Mouse (Mus musculus) CH12.LX (cell line): ENCODE results near the gene Itgb1bp1. TPM values are rescaled to one million over a fixed set of nuclear protein-coding genes. Genes with fewer than 3 reads are reported as not detected.

Source experiments
- DNase-seq: peaks from one replicate; pipeline ENCODE4 v3.0.0-alpha.2; 2013; ENCODE audit errors: extremely low read depth
- H3K27ac ChIP-seq: 2 replicates; pipeline ENCODE4 v1.5.1; 2012; ENCODE audit warnings: low read depth, mild to moderate bottlenecking, control low read depth, moderate library complexity; ENCODE audit not compliant: insufficient read depth
- H3K27me3 ChIP-seq: replicated peaks from 2 replicates; pipeline ENCODE3; 2012; ENCODE audit warnings: inconsistent platforms
- H3K36me3 ChIP-seq, 2 experiments: replicated peaks in 1 of 2; 2 replicates each; pipeline versions ENCODE3 to v1.6.1; 2012; ENCODE audit warnings: inconsistent platforms in 1 of 2, low read length in 1 of 2, mild to moderate bottlenecking in 1 of 2, mixed read lengths in 1 of 2, moderate library complexity in 1 of 2; ENCODE audit not compliant: control insufficient read depth in 1 of 2, insufficient read depth in 1 of 2
- H3K4me1 ChIP-seq, 2 experiments: 2 replicates each; pipeline ENCODE4 v1.6.1; 2012; ENCODE audit warnings: inconsistent platforms in 1 of 2, moderate library complexity in 1 of 2; ENCODE audit not compliant: insufficient read depth in 2 of 2, control insufficient read depth in 1 of 2
- H3K4me2 ChIP-seq: 2 replicates; pipeline ENCODE4 v1.6.1; 2012; ENCODE audit warnings: low read depth, mild to moderate bottlenecking, control low read depth; ENCODE audit not compliant: poor library complexity, insufficient read depth, severe bottlenecking
- H3K4me3 ChIP-seq, 3 experiments: fragments of 150-350 bp in 1 of 3; sonication (generic) in 1 of 3; replicated peaks in 1 of 3; 2 replicates each; pipeline versions ENCODE3 to v1.5.1; 2011 to 2012; ENCODE audit warnings: low read depth in 2 of 3, low read length in 2 of 3, mild to moderate bottlenecking in 2 of 3, moderate library complexity in 2 of 3, control low read depth in 1 of 3, improper control_type of control experiment in 1 of 3, inconsistent platforms in 1 of 3, mixed read lengths in 1 of 3; ENCODE audit not compliant: poor library complexity in 1 of 3
- H3K79me2 ChIP-seq: replicated peaks from 2 replicates; pipeline ENCODE4 v1.6.1; 2012; ENCODE audit warnings: mild to moderate bottlenecking, moderate library complexity; ENCODE audit not compliant: control insufficient read depth, poor library complexity, insufficient read depth, severe bottlenecking; ENCODE audit errors: extremely low read depth
- H3K9ac ChIP-seq: 2 replicates; pipeline ENCODE4 v1.6.1; 2012; ENCODE audit warnings: low read depth, mild to moderate bottlenecking, control low read depth, moderate library complexity; ENCODE audit not compliant: insufficient read depth
- H3K9me3 ChIP-seq: replicated peaks from 2 replicates; pipeline ENCODE3; 2012; ENCODE audit warnings: low read length, inconsistent platforms, mixed read lengths
- BHLHE40 ChIP-seq: IDR thresholded peaks from 2 replicates; pipeline ENCODE4 v1.6.1; 2011; ENCODE audit warnings: mild to moderate bottlenecking, low read depth, low read length, improper control_type of control experiment
- CTCF ChIP-seq, 2 experiments: IDR thresholded peaks in 1 of 2; conservative IDR thresholded peaks in 1 of 2; 2 replicates each; pipeline ENCODE4 v1.5.1; 2011 to 2012; ENCODE audit warnings: low read depth in 2 of 2, low read length in 2 of 2, improper control_type of control experiment in 1 of 2, inconsistent platforms in 1 of 2, mild to moderate bottlenecking in 1 of 2, moderate library complexity in 1 of 2
- ELF1 ChIP-seq: IDR thresholded peaks from 2 replicates; pipeline ENCODE4 v1.6.1; 2014; ENCODE audit warnings: low read depth, mild to moderate bottlenecking, inconsistent platforms, low read length, improper control_type of control experiment
- ETS1 ChIP-seq: conservative IDR thresholded peaks from 2 replicates; pipeline ENCODE4 v1.6.1; 2012; ENCODE audit warnings: low read depth, mild to moderate bottlenecking, inconsistent platforms, low read length, improper control_type of control experiment, moderate library complexity
- GABPA ChIP-seq: IDR thresholded peaks from 2 replicates; pipeline ENCODE4 v1.6.1; 2012; ENCODE audit warnings: low read depth, low read length, improper control_type of control experiment, inconsistent platforms; ENCODE audit not compliant: insufficient replicate concordance
- IRF4 ChIP-seq: IDR thresholded peaks from 2 replicates; pipeline ENCODE4 v1.6.1; 2014; ENCODE audit warnings: low read depth, mild to moderate bottlenecking, inconsistent platforms, low read length, improper control_type of control experiment
- MAFK ChIP-seq: IDR thresholded peaks from 2 replicates; pipeline ENCODE4 v1.6.1; 2011; ENCODE audit warnings: low read length, improper control_type of control experiment; ENCODE audit not compliant: insufficient replicate concordance
- MAX ChIP-seq: IDR thresholded peaks from 2 replicates; pipeline ENCODE4 v1.6.1; 2011; ENCODE audit warnings: low read length, improper control_type of control experiment
- MAZ ChIP-seq: IDR thresholded peaks from 2 replicates; pipeline ENCODE4 v1.6.1; 2012; ENCODE audit warnings: low read depth, mild to moderate bottlenecking, inconsistent platforms, low read length, improper control_type of control experiment, moderate library complexity
- MEF2A ChIP-seq: IDR thresholded peaks from 2 replicates; pipeline ENCODE4 v1.6.1; 2014; ENCODE audit warnings: low read depth, mild to moderate bottlenecking, inconsistent platforms, low read length, improper control_type of control experiment, borderline replicate concordance
- MXI1 ChIP-seq: IDR thresholded peaks from 2 replicates; pipeline ENCODE4 v1.6.1; 2011; ENCODE audit warnings: mild to moderate bottlenecking, low read depth, low read length, improper control_type of control experiment
- NELFE ChIP-seq: IDR thresholded peaks from 2 replicates; pipeline ENCODE4 v1.6.1; 2011; ENCODE audit warnings: low read depth, low read length, improper control_type of control experiment
- NRF1 ChIP-seq: IDR thresholded peaks from 2 replicates; pipeline ENCODE4 v1.6.1; 2014; ENCODE audit warnings: low read depth, mild to moderate bottlenecking, inconsistent platforms, low read length, improper control_type of control experiment, moderate library complexity
- PAX5 ChIP-seq: IDR thresholded peaks from 2 replicates; pipeline ENCODE4 v1.6.1; 2012; ENCODE audit warnings: low read length, inconsistent platforms, mixed read lengths
- RAD21 ChIP-seq: IDR thresholded peaks from 2 replicates; pipeline ENCODE4 v1.6.1; 2011; ENCODE audit warnings: low read depth, mild to moderate bottlenecking, low read length, improper control_type of control experiment, moderate library complexity
- RCOR1 ChIP-seq: conservative IDR thresholded peaks from 2 replicates; pipeline ENCODE4 v1.6.1; 2012; ENCODE audit warnings: low read depth, mild to moderate bottlenecking, inconsistent platforms, low read length, improper control_type of control experiment
- SIN3A ChIP-seq: IDR thresholded peaks from 2 replicates; pipeline ENCODE4 v1.6.1; 2012; ENCODE audit warnings: low read length, improper control_type of control experiment, inconsistent platforms
- SMC3 ChIP-seq: IDR thresholded peaks from 2 replicates; pipeline ENCODE4 v1.6.1; 2011; ENCODE audit warnings: low read depth, low read length, improper control_type of control experiment
- TBP ChIP-seq: conservative IDR thresholded peaks from 2 replicates; pipeline ENCODE4 v1.6.1; 2011; ENCODE audit warnings: low read depth, low read length, improper control_type of control experiment
- TCF12 ChIP-seq: IDR thresholded peaks from 2 replicates; pipeline ENCODE4 v1.6.1; 2014; ENCODE audit warnings: low read depth, mild to moderate bottlenecking, inconsistent platforms, low read length, improper control_type of control experiment
- UBTF ChIP-seq: IDR thresholded peaks from 2 replicates; pipeline ENCODE4 v1.6.1; 2012; ENCODE audit warnings: low read depth, mild to moderate bottlenecking, inconsistent platforms, low read length, improper control_type of control experiment, moderate library complexity
- USF2 ChIP-seq: conservative IDR thresholded peaks from 2 replicates; pipeline ENCODE4 v1.6.1; 2011; ENCODE audit warnings: low read depth, low read length, improper control_type of control experiment
- ZKSCAN1 ChIP-seq: IDR thresholded peaks from 2 replicates; pipeline ENCODE4 v1.6.1; 2012; ENCODE audit warnings: low read depth, inconsistent platforms, low read length, improper control_type of control experiment, borderline replicate concordance
- ZMIZ1 ChIP-seq: IDR thresholded peaks from 2 replicates; pipeline ENCODE4 v1.6.1; 2012; ENCODE audit warnings: low read depth, mild to moderate bottlenecking, inconsistent platforms, low read length, improper control_type of control experiment
- dilution Hi-C: fragments of 300-500 bp; cut with MboI; formaldehyde crosslinking; loops from 2 replicates; pipeline ENCODE4 v1.14.3; 2020; ENCODE audit warnings: low sequenced_read_pairs; ENCODE audit not compliant: extremely low pct_unique_long_range_greater_than_20kb, extremely low pct_ligation_motif_present
- in situ Hi-C: fragments of 300-500 bp; cut with MboI; formaldehyde crosslinking; loops from 3 replicates; pipeline ENCODE4 v1.14.3; 2019; ENCODE audit warnings: low sequenced_read_pairs, low pct_ligation_motif_present, low pct_unique_long_range_greater_than_20kb, mixed read lengths
- polyA plus RNA-seq: library from polyadenylated mRNA; unstranded; fragments of >175 nt; gene quantifications from 2 replicates; pipeline ENCODE4 v1.2.1, GENCODE M21; 2012; ENCODE audit warnings: low read depth; ENCODE audit not compliant: insufficient read length
- total RNA-seq, 2 experiments: library from RNA; depleted of rRNA; stranded (reverse); fragments of 300-350 nt in 1 of 2; fragments of >200 nt in 1 of 2; gene quantifications; 2 replicates each; pipeline ENCODE4 v1.2.3; 2012 to 2014

Itgb1bp1 gene
- total and polyA plus RNA-seq, 3 experiments, result 37.7 to 77.5 (median 57.9) TPM

DNA sequence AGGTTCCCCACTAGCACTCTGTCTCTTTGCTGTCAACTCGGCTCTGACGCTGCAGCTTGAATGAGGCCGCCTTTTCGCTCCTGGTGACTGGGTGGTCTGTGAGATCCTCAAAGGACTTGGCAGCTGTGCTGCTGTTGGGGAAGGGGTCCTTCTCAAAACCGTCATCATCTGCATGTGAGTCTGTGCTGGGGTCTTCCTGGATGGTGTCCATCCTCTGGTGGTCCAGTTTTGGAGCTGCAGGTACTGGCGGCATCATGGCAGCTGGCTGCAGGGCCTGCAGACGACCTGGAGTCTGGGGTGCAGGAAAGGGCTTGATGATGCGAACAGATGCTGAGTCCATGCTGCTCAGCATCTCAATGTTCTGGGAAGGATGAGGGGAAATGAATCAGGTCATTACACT, 39.2 kb upstream of the Itgb1bp1 start:
- in situ Hi-C loops (no loop called here), dilution Hi-C loops (no loop called here)
- H3K9me3 ChIP-seq, result no peaks in the 10 kb centered on the region
- H3K4me1 ChIP-seq, result no peaks in the 10 kb centered on the region
- H3K4me2 ChIP-seq, result no peak overlapping the region
- no peak overlapping the region for H3K9ac ChIP-seq
- no peaks in the 10 kb centered on the region for H3K27me3 ChIP-seq
- no peak overlapping the region for H3K4me3 ChIP-seq
- H3K36me3 ChIP-seq, result peaks cover 78 to 97% of the 10 kb centered on the region in 2 experiments
- TF ChIP-seq MXI1 (no peak), TCF12 (no peak), GABPA (no peak), UBTF (no peak), ELF1 (no peak)
- no peak overlapping the region for H3K27ac ChIP-seq
- H3K79me2 ChIP-seq, result no peaks in the 10 kb centered on the region
- no peak for DNase-seq

GRCm38 (mm10) chr12:21324101-21324500, 38.0 kb upstream of the Itgb1bp1 start:
- peaks cover 79 to 97% of the 10 kb centered on the region in 2 experiments for H3K36me3 ChIP-seq
- no peak for TF ChIP-seq UBTF
- no peak for TF ChIP-seq USF2
- TF ChIP-seq MAX, result no peak
- TF ChIP-seq RAD21, result no peak
- no peak for TF ChIP-seq TCF12
- TF ChIP-seq TBP, result no peak
- TF ChIP-seq PAX5, result no peak
- no peak for TF ChIP-seq BHLHE40
- no peak for TF ChIP-seq CTCF (conservative IDR thresholded peaks at IDR 0.05 in 1 of 2, IDR thresholded peaks at IDR 0.05 in 1 of 2; ENCODE audit: low read depth in 2 of 2, low read length in 2 of 2)
- TF ChIP-seq MAFK, result no peak
- TF ChIP-seq SIN3A, result no peak
- H3K79me2 ChIP-seq, result no peaks in the 10 kb centered on the region
- dilution Hi-C loops (no loop called here), in situ Hi-C loops (no loop called here)
- no peaks in the 10 kb centered on the region for H3K27me3 ChIP-seq
- H3K4me2 ChIP-seq, result no peak overlapping the region
- no peaks in the 10 kb centered on the region; a peak in 1 of 4 replicates for H3K4me1 ChIP-seq
- H3K27ac ChIP-seq, result no peak overlapping the region
- no peak overlapping the region for H3K9ac ChIP-seq
- H3K9me3 ChIP-seq, result no peaks in the 10 kb centered on the region
- no peak overlapping the region for H3K4me3 ChIP-seq
- DNase-seq, result no peak

- TF ChIP-seq BHLHE40 (no peak), RAD21 (no peak), ZKSCAN1 (no peak), MXI1 (no peak), RCOR1 (no peak), MAFK (no peak), ZMIZ1 (no peak), SMC3 (no peak), USF2 (no peak), MEF2A (no peak), IRF4 (no peak), TBP (no peak), MAZ (no peak), NELFE (no peak), SIN3A (no peak), ELF1 (no peak), GABPA (no peak), NRF1 (no peak), ETS1 (no peak)
- peaks cover 78 to 96% of the 10 kb centered on the region in 2 experiments for H3K36me3 ChIP-seq
- in situ Hi-C loops, result no loop called here
These were observed 36.8 kb upstream of the Itgb1bp1 start for GRCm38 (mm10) chr12:21322856-21323255.

More at GRCm38 (mm10) chr12:21322856-21323255, 36.8 kb upstream of the Itgb1bp1 start:
- Histone ChIP-seq H3K4me1 (peaks cover 3 to 12% of the 10 kb centered on the region in 2 experiments), H3K27ac (no peak overlapping the region), H3K9ac (no peak overlapping the region), H3K9me3 (no peaks in the 10 kb centered on the region), H3K4me3 (no peak overlapping the region), H3K4me2 (no peak overlapping the region), H3K27me3 (no peaks in the 10 kb centered on the region), H3K79me2 (no peaks in the 10 kb centered on the region)
- dilution Hi-C loops, result no loop called here
- DNase-seq, result no peak
